Mouse (Mus musculus) liver, embryonic 15.5 days (tissue): ENCODE data around the gene Tspan14. TPM values are rescaled to one million over a fixed set of nuclear protein-coding genes. Genes with fewer than 3 reads are reported as not detected.

Experiments used
- ATAC-seq: fragments of 200-750 bp; cut with Nextera tagmentation; 2 replicates; pipeline ENCODE4 v1.8.0; 2017; ENCODE audit warnings: moderate number of reproducible peaks, mild to moderate bottlenecking, moderate library complexity; ENCODE audit not compliant: insufficient read depth
- H3K27ac ChIP-seq: fragments of 300-500 bp; sonication (generic); replicated peaks from 2 replicates; pipeline ENCODE4 v1.5.1; 2015; ENCODE audit warnings: mild to moderate bottlenecking, inconsistent platforms
- H3K27me3 ChIP-seq: fragments of 300-500 bp; sonication (generic); 2 replicates; pipeline ENCODE4 v1.6.1; 2015; ENCODE audit warnings: mild to moderate bottlenecking, inconsistent platforms
- H3K36me3 ChIP-seq: fragments of 300-500 bp; sonication (generic); replicated peaks from 2 replicates; pipeline ENCODE4 v1.6.1; 2015; ENCODE audit warnings: moderate library complexity, mild to moderate bottlenecking, inconsistent platforms
- H3K4me1 ChIP-seq: fragments of 300-500 bp; sonication (generic); replicated peaks from 2 replicates; pipeline ENCODE4 v1.6.1; 2015; ENCODE audit warnings: inconsistent platforms
- H3K4me2 ChIP-seq: fragments of 300-500 bp; sonication (generic); 2 replicates; pipeline ENCODE4 v1.6.1; 2015; ENCODE audit warnings: moderate library complexity, mild to moderate bottlenecking, inconsistent platforms
- H3K4me3 ChIP-seq: fragments of 300-500 bp; sonication (generic); replicated peaks from 2 replicates; pipeline ENCODE4 v1.5.1; 2015; ENCODE audit warnings: mild to moderate bottlenecking, inconsistent platforms
- H3K9ac ChIP-seq: fragments of 300-500 bp; sonication (generic); 2 replicates; pipeline ENCODE4 v1.6.1; 2015; ENCODE audit warnings: moderate library complexity, mild to moderate bottlenecking, inconsistent platforms
- H3K9me3 ChIP-seq: fragments of 300-500 bp; sonication (generic); replicated peaks from 2 replicates; pipeline ENCODE4 v1.6.1; 2016; ENCODE audit warnings: inconsistent platforms
- WGBS: fragments of 180-500 bp; shearing (Covaris S2); methylation state at CpG from one replicate; pipeline ENCODE4 v1.1.7; 2015; ENCODE audit warnings: mixed read lengths; ENCODE audit not compliant: insufficient replicate concordance; 5-methylcytosine and 5-hydroxymethylcytosine counted together
- polyA plus RNA-seq: library from polyadenylated mRNA; unstranded; fragments of >200 nt; fragmentation: Nextera tagmentation; extraction: Ambion mirVana; gene quantifications from 2 replicates; pipeline ENCODE4 v1.2.1, GENCODE M21; 2015

Tspan14 gene
- polyA plus RNA-seq, 1 experiment from 2014 or later = 28.8 TPM

GRCm38 (mm10) chr14:40959586-40959985 is 7.0 kb downstream of the Tspan14 start:
- Histone ChIP-seq H3K4me3 (no peak overlapping the region), H3K36me3 (no peaks in the 10 kb centered on the region), H3K27me3 (no peaks in the 10 kb centered on the region), H3K9me3 (no peaks in the 10 kb centered on the region), H3K27ac (peak overlapping the region; percentile 67), H3K4me2 (peak overlapping the region; percentile 38; the same call in 1 of the 2 replicates), H3K4me1 (peaks cover 90% of the 10 kb centered on the region), H3K9ac (no peak overlapping the region)
- WGBS = 16% methylated on average over 3 of the region's 3 CpGs
- ATAC-seq = no peak

- H3K4me1 ChIP-seq = peaks cover 90% of the 10 kb centered on the region
- ATAC-seq = no peak
- no peak overlapping the region for H3K4me3 ChIP-seq
- H3K27ac ChIP-seq = peak overlapping the region; percentile 67
- H3K9ac ChIP-seq = no peak overlapping the region
- peak overlapping the region; percentile 38 for H3K4me2 ChIP-seq
- no peaks in the 10 kb centered on the region for H3K36me3 ChIP-seq
- no peaks in the 10 kb centered on the region for H3K27me3 ChIP-seq
- no peaks in the 10 kb centered on the region for H3K9me3 ChIP-seq
- WGBS = 49% methylated on average over 2 of the region's 2 CpGs
These were observed 7.6 kb downstream of the Tspan14 start for GRCm38 (mm10) chr14:40958986-40959381.

- Histone ChIP-seq H3K9me3 (no peaks in the 10 kb centered on the region), H3K27me3 (no peaks in the 10 kb centered on the region), H3K9ac (no peak overlapping the region), H3K4me2 (peak overlapping the region; percentile 38), H3K4me1 (peaks cover 90% of the 10 kb centered on the region), H3K36me3 (no peaks in the 10 kb centered on the region), H3K27ac (peak overlapping the region; percentile 67), H3K4me3 (no peak overlapping the region)
- ATAC-seq = no peak
- WGBS = 19% methylated on average over 4 of the region's 4 CpGs
These were observed 8.3 kb downstream of the Tspan14 start for GRCm38 (mm10) chr14:40958083-40958985.

GRCm38 (mm10) chr14:40957607-40958006 is 9.0 kb downstream of the Tspan14 start:
- WGBS = 45% methylated on average over 3 of the region's 3 CpGs
- Histone ChIP-seq H3K9ac (no peak overlapping the region), H3K27me3 (no peaks in the 10 kb centered on the region), H3K9me3 (no peaks in the 10 kb centered on the region), H3K4me3 (no peak overlapping the region), H3K36me3 (no peaks in the 10 kb centered on the region), H3K4me2 (peak overlapping the region; percentile 38; the same call in 1 of the 2 replicates), H3K27ac (peak overlapping the region; percentile 67; the same call in 1 of the 2 replicates), H3K4me1 (peaks cover 90% of the 10 kb centered on the region)
- no peak for ATAC-seq

- peak; percentile 67 for ATAC-seq
- peak overlapping the region; percentile 43; the same call in 1 of the 2 replicates for H3K9ac ChIP-seq
These were observed 10.1 kb downstream of the Tspan14 start for GRCm38 (mm10) chr14:40956252-40957146.

GRCm38 (mm10) chr14:40955596-40956251 is 10.9 kb downstream of the Tspan14 start:
- no peaks in the 10 kb centered on the region for H3K9me3 ChIP-seq
- 0 out of 2 replicates have a peak overlapping the region, but pooled peaks have one; percentile 43 for H3K9ac ChIP-seq
- H3K4me3 ChIP-seq = no peak overlapping the region
- no peaks in the 10 kb centered on the region for H3K27me3 ChIP-seq
- no peak for ATAC-seq
- H3K36me3 ChIP-seq = no peaks in the 10 kb centered on the region
- H3K27ac ChIP-seq = peak overlapping the region; percentile 70
- 24% methylated on average over 10 of the region's 10 CpGs for WGBS
- H3K4me1 ChIP-seq = peaks cover 92% of the 10 kb centered on the region
- peak overlapping the region; percentile 33 for H3K4me2 ChIP-seq

More at GRCm38 (mm10) chr14:40956252-40957146, 10.1 kb downstream of the Tspan14 start:
- no peak overlapping the region for H3K4me3 ChIP-seq
- H3K27me3 ChIP-seq = no peaks in the 10 kb centered on the region
- H3K36me3 ChIP-seq = no peaks in the 10 kb centered on the region
- H3K4me1 ChIP-seq = peaks cover 87% of the 10 kb centered on the region
- H3K9me3 ChIP-seq = no peaks in the 10 kb centered on the region
- H3K4me2 ChIP-seq = peak overlapping the region; percentile 33
- peak overlapping the region; percentile 70 for H3K27ac ChIP-seq
- 26% methylated on average over 13 of the region's 13 CpGs for WGBS

- Histone ChIP-seq H3K4me2 (peak overlapping the region; percentile 33; the same call in 1 of the 2 replicates), H3K4me3 (no peak overlapping the region), H3K27ac (peak overlapping the region; percentile 70), H3K9me3 (no peaks in the 10 kb centered on the region), H3K9ac (no peak overlapping the region), H3K36me3 (no peaks in the 10 kb centered on the region), H3K4me1 (peaks cover 94% of the 10 kb centered on the region), H3K27me3 (no peaks in the 10 kb centered on the region)
- WGBS = 21% methylated on average over 1 of the region's 1 CpGs
- ATAC-seq = no peak
These were observed 11.5 kb downstream of the Tspan14 start for GRCm38 (mm10) chr14:40955146-40955545.

GRCm38 (mm10) chr14:40953381-40953780 is 13.2 kb downstream of the Tspan14 start:
- 0 out of 2 replicates have a peak overlapping the region, but pooled peaks have one; percentile 10 for H3K9ac ChIP-seq
- 79% methylated on average over 5 of the region's 5 CpGs for WGBS
- no peaks in the 10 kb centered on the region for H3K27me3 ChIP-seq
- H3K4me3 ChIP-seq = no peak overlapping the region
- no peak overlapping the region for H3K27ac ChIP-seq
- ATAC-seq = no peak
- H3K36me3 ChIP-seq = no peaks in the 10 kb centered on the region
- peaks cover 94% of the 10 kb centered on the region for H3K4me1 ChIP-seq
- H3K9me3 ChIP-seq = no peaks in the 10 kb centered on the region
- H3K4me2 ChIP-seq = no peak overlapping the region

- Histone ChIP-seq H3K4me1 (peaks cover 94% of the 10 kb centered on the region), H3K4me3 (no peak overlapping the region), H3K9me3 (no peaks in the 10 kb centered on the region), H3K9ac (no peak overlapping the region), H3K27ac (no peak overlapping the region), H3K4me2 (no peak overlapping the region), H3K36me3 (no peaks in the 10 kb centered on the region), H3K27me3 (no peaks in the 10 kb centered on the region)
- no peak for ATAC-seq
- WGBS = 71% methylated on average over 2 of the region's 2 CpGs
These were observed 13.9 kb downstream of the Tspan14 start for GRCm38 (mm10) chr14:40952715-40953114.

GRCm38 (mm10) chr14:40952301-40952700 is 14.3 kb downstream of the Tspan14 start:
- H3K9me3 ChIP-seq = no peaks in the 10 kb centered on the region
- WGBS = 64% methylated on average over 3 of the region's 3 CpGs
- H3K4me3 ChIP-seq = no peak overlapping the region
- H3K9ac ChIP-seq = no peak overlapping the region
- H3K4me2 ChIP-seq = no peak overlapping the region
- H3K36me3 ChIP-seq = no peaks in the 10 kb centered on the region
- no peak overlapping the region for H3K27ac ChIP-seq
- peaks cover 94% of the 10 kb centered on the region for H3K4me1 ChIP-seq
- no peaks in the 10 kb centered on the region for H3K27me3 ChIP-seq
- ATAC-seq = no peak
